Mouse (Mus musculus): ENCODE results near the gene Bpifc.
A peak's percentile ranks its signal among the peaks of the same experiment; 100 is the strongest.

Bpifc gene

DNA sequence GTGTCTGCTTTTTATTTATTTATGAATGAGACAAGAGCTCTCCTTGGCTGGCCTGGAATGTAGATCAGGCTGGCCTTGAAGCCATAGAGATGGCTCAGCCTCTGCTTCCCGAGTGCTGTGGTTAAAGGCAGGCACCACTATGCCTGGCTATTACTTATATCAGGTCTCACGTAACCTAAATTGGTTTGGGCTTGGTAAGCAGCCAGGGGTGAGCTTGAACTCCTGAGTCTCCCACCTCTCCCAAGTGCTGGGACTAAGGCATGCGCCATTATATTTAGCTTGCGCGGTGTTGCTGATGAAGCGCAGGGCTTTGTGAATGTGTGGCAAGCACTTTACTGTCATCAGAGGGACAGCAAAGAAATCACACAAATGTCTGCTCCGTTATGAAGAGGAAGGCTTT, 6.1 kb upstream of the Bpifc start:
- DNase-seq (ENCODE audit: low read depth, low spot score) = peak; percentile 10

DNA sequence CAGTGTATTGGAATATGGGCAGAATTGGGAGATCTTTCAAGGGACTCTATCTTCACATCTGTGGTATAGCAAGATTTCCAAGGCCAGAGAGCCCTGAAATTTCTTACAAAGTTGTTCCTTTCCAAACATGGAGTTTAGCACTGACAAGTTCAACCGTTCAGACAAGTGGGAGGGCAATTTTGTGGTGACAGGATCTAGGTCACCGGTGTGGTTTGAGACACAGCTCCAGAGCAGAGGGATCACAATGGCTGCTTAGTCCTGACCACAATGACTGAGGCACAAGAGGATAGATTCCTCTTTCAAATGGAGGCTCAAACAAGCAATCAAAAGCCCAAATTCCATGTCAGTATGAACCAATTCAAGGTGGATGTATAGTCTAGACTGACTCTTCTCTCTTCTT, 523 bp downstream of the Bpifc start:
- DNase-seq (ENCODE audit: low read depth, low spot score) = no peak

DNA sequence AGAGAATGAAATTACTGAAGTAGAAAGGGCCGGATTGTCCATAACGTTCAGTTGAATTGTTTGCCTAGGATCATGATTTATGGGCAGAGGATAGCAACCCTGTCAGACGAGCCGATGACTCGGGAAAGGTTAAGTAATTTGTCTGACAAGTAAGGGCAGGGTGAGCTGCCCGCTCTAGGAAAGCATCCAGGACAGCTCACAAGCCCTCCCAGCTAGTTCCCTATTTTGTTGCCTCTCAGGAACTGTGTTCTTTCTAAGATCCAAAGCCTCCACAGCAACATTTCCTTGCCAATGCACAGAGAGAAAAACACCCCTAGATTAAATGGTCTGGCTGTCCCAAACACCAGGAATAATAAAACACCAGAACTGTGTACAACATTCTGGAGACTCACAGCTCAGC, 1.1 kb downstream of the Bpifc start:
- DNase-seq (ENCODE audit: low read depth, low spot score) = no peak

DNA sequence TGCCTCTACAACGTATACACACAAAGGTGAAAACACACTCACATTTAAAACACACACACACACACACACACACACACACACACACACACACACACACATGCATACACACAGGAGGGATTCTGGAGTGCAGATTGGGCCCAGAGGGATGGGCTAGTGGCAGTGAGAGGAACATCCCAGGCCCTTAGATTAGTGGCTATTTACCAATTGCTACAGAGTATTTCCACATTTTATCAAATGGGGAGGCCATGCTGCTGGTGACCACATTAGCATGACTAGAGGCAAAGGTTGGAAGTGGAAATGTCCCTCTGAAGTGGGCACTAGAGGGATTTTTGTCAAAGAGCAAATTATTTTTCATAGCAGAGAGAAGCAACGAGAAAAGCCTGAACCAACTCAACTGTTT, 2.0 kb downstream of the Bpifc start:
- DNase-seq (ENCODE audit: low read depth, low spot score) = no peak

DNA sequence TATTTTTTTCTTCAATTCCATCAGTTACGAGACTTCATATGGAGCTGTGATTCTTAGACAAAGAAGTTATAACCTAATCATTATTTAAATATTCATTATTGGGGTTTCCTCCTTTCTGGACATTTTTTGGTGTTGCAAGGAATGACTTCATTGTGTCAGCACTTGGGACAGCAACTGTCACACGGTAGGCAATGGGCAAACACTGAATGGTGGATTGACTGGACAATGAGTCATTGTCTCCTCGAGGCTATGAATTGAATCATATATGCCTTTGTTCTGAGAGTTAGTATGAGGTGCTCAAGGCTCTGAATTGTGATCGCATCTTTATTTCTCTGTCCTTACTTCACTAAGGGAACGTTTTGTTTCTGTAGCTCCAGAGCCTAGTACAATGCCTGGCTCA, 5.2 kb downstream of the Bpifc start:
- DNase-seq (ENCODE audit: low read depth, low spot score) = peak; percentile 6

DNA sequence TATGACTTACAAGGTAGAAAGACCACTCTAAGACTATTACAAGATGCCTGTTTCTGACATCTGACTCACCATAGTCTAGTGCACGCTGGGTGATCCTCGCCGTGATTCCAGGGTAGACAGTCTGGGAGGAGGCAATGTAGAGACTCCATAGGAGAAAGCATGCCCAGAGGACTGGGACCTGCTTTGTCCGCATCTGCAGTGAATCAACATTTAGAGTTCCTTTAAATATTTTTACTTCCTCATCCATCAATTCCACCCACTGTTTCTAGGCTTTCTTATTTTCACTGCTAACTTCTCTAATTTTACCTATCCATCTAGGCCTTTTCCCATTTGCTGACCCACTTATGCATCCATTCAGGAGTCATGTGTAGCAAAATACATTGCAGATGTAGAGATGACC, 11.2 kb downstream of the Bpifc start:
- no peak for DNase-seq (ENCODE audit: low read depth, low spot score)

DNA sequence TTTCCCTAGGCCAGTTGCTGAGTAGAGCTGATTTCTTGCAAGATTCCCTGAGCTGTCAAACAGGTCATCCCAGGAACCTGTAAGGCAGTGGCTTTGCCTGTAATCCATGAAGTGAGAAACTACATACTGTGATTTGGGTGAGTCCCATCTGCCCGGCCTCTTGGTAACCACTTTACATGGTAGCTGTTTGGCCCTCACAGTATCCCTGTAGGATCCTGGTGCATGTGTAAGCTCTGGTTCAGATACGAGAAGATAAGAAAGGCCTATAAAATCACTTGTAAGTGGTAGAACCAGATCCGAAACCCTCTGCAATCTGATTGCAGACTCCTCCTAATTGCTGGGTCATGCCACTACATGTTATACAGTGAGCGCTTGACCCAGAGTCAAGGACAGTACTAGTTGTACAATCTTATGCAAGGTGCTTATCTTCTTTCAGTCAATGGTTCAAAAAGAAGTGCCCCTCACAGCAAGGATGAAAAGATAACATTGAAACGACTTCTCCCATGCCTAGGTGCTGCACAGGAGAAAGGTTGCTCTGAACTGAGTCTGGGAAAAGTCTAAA, 17.1 kb downstream of the Bpifc start:
- DNase-seq (ENCODE audit: low read depth, low spot score) = no peak

DNA sequence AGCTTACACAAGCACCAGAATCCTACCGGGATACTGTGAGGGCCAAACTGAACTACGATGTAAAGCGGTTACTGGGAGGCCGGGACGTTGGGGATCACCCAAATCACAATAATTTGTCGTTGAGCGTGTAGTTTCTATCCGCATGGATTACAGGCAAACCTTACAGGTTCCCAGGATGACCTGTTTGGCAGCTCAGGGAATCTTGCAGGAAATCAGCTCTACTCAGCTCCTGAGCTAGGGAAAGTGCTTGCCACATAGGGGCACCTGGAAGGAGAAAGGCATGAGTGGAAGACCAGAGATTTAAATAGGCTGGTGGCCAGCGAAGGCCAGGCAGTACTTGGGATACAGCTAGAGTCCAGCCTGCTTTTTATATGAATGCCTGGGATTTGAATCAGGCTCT, 17.9 kb downstream of the Bpifc start:
- no peak for DNase-seq (ENCODE audit: low read depth, low spot score)

DNA sequence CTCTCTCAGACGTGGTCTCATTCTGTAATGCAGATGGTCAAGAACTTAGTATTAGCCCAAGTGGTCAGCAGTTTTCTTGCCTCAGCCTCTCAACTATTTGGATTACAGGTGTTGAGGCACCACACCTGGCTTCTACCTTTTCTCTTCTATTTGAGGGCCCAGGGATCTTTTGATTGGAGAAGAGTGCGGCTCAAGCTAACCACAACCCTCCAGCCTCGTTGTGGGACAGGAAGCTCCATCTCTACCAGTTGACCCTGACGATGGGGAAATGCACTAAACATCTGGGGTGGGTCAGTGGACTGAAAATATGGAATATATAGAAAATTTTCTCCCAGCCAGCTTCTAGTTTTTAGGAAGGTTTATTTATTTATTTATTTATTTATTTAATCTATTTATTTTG, 19.3 kb downstream of the Bpifc start:
- DNase-seq (ENCODE audit: low read depth, low spot score) = no peak

DNA sequence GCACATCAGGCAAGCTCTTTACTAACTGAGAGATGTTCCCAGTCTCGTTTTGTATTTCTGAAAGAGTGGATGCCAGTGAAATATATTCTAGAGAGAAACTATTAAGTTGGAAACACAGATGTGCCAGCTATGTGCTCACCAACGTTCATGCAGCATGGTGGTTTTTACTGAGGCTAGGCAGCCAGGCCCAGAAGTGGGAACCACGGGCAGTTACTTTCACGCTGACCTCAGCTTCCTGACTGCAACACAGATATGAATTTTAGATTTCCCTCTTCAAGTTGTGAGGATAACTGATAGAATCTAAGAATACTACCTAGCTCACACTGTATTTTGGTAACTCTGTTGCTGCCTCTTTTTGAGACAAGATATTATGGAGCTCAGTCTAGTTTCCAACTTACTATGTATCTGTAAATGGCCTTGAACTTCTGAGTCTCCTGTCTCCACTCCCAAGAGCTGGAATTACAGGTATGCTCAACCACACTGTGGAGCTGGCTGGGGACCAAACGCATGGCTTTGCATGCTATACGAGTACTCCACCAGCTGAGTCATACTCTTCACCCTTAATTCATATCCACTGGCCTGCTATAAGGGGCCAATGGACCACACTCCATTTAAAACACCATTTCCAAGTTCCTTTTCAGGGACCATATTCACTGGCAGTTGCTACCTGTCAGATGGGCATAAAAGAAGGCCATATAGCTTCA, 22.1 kb downstream of the Bpifc start:
- no peak for DNase-seq (ENCODE audit: low read depth, low spot score)

DNA sequence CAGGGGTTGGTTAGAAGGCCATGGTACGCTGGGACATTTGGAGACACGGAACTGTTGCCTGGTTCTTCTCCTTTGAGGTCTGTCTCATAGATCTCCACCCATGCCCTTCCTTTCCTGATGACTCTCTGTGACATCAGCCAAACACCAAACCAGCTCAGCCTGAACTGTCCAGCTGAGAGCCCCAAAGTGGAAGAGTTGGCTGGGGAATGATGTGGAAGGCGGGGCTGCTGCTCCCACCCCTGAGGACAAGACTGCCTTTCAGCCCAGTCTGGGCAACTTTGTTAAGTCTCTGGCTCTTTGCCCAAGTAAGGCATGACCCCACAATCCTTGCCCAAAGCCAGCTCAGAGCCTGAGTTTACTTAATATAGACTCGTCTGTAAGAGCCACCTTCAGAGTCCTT, 38.8 kb downstream of the Bpifc start:
- DNase-seq (ENCODE audit: low read depth, low spot score) = no peak

DNA sequence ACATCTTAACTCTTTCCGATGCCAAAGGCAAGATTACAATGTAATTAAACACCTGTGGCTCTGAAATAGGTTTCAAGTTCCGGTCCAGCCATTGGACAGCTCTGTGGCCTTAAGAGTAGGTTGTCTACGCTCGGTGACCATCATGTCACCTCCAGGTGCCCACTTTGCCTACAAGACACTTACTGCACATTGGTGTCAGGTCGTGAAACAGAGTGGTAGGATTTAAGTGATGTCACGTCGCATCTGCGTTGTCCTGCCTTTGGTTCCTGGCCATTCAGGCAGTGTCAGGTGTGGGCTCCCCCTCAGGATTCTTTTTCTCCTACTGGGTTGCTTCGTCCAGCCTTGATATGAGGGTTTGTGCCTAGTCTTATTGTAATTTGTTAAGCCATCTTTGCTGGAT, 39.9 kb downstream of the Bpifc start:
- DNase-seq (ENCODE audit: low read depth, low spot score) = no peak

DNA sequence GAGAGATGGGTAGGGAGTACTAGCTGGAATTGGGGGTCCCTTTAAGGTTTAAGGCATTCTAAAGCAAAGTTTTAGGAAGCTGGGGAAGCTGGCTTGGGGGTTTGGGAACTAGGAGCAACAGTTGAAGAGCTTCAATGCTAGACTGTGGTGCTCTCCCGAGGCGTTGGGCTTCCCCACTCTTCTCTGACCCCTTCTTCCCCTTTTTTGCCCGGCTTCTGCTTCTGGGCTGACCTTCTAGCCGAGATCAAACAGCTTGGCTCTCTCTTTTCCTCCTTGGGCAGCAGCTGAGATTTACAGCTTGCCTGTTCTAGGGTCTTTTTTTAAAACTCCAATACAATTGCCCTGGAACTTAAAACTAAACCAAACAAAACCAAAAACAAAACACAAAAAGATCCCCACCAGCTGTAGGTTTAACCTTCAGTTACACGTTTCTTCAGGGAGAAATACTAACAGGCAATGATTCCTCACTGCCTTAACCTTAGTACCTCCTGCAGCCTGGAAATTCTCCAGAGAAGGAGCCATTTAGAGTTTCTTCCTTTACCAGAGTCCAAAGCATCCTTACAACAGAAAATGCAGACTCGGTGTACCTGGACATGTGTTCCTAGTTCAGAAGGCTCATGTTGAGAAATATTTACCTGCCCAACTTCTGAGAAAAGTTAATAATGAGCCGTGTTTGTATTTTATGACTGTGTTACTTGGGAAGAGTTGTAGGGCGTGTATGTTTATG, 41.6 kb downstream of the Bpifc start:
- DNase-seq (ENCODE audit: low read depth, low spot score) = no peak

DNA sequence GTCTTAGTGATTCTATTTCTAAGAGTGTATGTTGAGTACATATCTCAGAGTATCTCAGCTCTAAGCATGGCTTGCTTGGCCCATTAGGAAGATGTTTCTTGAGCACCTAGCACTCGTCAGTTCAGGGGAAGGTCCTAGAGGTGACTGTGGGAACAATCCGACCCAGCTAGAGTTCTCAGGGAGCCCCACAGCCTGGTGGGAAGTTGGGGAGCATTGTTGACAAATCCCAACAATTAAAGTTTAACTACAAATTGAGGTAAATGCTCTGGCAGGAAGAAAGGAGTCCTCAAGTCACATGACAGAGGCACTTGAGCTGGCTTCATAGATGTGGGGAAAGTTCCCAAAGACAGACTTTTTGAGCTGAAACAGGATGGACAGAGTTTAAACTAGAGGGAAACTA, 43.0 kb downstream of the Bpifc start:
- no peak for DNase-seq (ENCODE audit: low read depth, low spot score)

DNA sequence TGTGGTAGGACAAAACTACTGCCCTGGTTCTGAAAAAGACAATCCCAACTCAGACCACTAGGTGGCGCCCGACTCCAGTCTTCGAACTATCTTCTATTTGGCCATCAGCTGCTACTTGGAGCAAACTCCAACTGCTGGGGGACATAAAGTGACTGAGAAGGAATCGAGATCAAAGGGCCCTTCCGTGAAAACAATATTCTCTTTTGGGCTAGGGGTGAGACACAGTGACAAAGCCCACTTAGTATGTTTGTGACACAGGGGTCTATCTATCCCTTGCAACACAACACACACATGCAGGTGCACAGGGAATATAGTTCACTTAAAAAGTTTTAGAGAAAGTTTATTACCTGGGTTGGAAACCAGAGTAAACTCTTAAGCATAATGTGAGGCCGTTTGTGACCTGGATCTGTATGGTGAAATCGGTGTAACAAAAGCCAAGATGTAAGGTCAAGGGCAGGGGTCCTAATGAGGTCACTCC, 43.5 kb downstream of the Bpifc start:
- DNase-seq (ENCODE audit: low read depth, low spot score) = peak; percentile 73

DNA sequence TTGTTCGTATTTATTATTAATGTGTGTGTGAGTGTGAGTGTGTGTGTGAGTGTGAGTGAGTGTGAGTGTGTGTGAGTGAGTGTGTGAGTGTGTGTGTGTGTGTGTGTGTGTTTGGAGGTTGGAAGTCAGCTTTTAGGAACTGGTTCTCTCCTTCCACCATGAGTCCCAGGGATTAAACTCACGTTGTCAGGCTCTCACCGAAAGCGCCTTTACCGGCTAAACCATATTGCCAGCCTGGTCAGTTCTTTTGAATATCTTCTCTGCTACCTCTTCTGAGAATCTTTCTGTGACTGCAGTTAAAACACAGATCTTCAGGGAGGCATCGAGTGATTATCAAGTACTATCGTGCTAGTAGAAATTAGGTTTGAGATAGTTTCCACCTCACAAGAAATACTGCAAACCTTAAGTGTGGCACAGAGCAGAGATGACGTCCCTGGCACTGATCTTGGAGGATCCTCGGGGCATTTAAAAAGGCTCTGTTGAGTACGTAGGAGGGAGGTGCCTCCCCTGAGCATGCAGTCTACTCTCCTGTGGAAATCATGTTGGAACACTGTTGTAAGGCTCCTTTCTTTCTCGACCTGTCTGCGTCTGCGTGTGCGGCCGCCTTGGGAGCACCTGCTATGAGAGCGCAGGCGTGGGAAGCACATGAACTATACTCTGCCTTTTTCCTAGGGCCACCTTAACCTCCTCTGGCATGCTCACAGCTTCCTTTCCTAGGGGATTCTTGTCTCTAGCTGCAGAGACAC, 44.1 kb downstream of the Bpifc start:
- DNase-seq (ENCODE audit: low read depth, low spot score) = no peak

DNA sequence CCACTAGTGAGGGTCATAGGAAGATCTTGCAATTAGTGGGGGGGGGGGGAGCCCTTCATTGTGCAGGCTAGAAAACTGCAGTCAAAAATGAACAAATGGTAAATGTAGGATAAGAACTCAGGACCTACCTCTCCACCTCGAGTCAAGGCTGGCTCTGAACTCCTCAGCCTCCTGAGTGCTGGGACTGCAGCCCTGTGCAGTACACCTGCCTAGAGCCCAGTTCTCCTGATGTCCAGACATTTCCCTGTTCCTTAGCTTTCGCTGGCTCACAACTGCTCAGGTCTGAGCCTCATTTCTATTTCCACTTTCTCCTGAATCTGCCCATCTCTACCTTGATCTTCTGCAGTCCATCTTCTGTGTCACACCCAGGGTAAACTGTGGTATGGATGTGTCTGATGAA, 45.2 kb downstream of the Bpifc start:
- DNase-seq (ENCODE audit: low read depth, low spot score) = no peak

DNA sequence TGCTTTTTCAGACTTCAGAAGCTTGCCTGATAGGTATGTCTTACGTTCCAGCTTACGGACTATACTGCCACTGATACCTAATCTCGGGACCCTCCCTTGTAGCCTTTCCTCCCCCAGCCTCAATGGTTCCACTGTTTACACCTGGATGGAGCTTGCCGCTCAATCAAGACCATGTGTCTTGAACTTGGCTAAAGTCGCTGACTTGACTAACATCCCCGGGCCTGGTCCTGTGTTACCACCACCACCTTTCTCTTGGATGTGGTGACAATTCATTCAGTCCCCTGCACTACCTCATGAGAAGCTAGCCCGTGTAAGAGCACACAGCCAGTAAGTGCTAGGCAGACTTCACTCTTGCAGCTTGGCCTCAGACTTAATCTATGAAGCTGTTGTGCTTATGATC, 47.4 kb downstream of the Bpifc start:
- no peak for DNase-seq (ENCODE audit: low read depth, low spot score)

DNA sequence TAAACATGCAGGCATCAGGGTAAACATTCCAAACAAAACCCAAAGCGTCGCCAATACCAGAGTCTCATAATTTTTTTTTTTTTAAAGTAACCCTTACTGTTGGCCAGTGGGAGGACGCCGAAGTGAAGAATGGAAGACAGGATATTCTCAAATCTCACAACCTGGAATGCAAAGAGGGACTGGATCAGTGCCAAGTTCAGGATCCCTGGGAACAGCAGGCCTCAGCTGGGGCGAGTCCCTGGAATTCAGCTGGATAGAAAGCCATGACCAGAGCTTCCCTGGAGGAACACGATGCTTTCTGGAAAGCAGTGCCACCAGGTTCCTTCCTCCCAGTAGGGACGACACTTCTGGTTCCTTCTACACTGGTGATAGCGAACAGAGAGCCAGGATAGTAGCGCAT, 48.8 kb downstream of the Bpifc start:
- DNase-seq (ENCODE audit: low read depth, low spot score) = no peak

DNA sequence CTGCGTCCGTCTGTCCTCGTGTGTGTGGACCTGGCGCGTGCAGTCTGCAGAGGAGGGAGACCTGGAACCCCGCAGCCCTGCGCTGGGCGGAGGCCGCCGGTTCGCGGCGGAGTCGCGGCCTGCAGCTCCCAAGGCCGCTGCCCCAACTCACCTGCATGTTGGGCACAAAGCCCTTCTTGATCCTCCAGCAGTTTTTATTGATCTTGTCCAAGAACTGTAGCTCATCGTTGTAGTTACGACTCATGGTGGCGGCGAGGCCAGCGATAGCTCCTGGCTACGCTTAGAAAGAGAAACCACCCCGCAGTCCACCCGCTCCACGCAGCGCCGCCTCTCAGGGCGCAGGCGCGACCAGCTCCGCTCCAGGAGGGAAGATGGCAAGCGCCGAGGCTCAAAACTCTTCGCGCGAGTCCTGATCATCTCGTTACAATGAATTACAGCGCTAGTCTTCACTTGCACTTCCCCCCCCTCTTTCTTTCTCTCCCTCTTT, 54.2 kb downstream of the Bpifc start, which contains the start of gene Rtcb:
Gene Rtcb, minus strand, starts transcription at position 360 of the 487 bp plus-strand sequence.
- DNase-seq (ENCODE audit: low read depth, low spot score) = peak; percentile 94

DNA sequence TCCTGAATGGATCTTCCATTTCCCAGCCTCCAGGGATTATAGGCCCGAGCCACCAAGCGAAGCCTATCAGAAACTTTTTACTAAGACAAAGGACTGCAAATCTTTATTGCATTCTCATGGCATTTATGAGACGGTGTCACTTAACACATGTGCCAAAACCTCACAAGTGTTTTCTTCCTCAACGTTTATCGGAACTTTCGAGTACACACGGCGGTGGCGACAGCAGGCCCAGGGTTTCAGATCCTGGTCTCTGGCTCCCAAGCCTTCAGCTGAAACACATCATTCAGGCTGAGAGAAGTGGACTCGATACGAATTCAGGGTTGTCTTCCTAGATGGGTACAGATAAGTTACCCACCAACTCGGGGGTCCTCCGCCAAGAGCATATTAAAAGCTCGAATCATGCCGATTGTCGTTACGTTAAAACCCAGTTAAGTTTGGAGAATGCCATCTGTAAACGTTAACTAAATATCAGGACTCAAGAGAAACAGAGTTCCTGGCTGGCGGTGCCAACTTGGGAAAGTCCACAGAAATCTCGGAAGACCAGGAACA, 54.8 kb downstream of the Bpifc start:
- no peak for DNase-seq (ENCODE audit: low read depth, low spot score)

DNA sequence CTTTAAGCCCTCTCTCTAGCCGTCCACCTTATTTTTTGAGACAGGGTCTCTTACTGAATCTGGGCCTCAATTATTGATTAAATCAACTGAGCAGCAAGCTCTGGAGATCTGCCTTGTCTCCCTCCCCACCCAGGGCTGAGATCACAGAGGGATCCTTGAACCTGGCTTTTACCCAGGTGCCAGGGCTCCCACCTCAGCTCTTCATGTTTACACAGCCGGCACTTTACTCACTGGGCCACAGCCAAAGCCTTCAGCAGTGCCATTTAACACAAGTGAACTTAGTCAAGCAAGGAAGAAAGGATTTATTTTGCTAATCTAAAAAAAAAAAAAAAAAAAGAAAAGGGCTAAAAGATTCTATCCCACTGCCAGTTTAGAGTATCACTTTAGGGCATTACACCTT, 57.3 kb downstream of the Bpifc start:
- no peak for DNase-seq (ENCODE audit: low read depth, low spot score)
